Mouse (Mus musculus) urinary bladder, adult 2 months (tissue): ENCODE measurements around the gene Gm20388. TPM values are rescaled to one million over a fixed set of nuclear protein-coding genes. Genes with fewer than 3 reads are reported as not detected.

Source experiments
- DNase-seq: peaks from one replicate; pipeline ENCODE4 v3.0.0; 2022; ENCODE audit warnings: low spot score
- polyA plus RNA-seq: library from polyadenylated mRNA; depleted of rRNA; stranded (reverse); fragments of >200 nt; gene quantifications from 2 replicates; pipeline ENCODE4 v1.2.3, GENCODE M21; 2012

The Gm20388 gene
- polyA plus RNA-seq, 1 experiment = 50.2 TPM

DNA sequence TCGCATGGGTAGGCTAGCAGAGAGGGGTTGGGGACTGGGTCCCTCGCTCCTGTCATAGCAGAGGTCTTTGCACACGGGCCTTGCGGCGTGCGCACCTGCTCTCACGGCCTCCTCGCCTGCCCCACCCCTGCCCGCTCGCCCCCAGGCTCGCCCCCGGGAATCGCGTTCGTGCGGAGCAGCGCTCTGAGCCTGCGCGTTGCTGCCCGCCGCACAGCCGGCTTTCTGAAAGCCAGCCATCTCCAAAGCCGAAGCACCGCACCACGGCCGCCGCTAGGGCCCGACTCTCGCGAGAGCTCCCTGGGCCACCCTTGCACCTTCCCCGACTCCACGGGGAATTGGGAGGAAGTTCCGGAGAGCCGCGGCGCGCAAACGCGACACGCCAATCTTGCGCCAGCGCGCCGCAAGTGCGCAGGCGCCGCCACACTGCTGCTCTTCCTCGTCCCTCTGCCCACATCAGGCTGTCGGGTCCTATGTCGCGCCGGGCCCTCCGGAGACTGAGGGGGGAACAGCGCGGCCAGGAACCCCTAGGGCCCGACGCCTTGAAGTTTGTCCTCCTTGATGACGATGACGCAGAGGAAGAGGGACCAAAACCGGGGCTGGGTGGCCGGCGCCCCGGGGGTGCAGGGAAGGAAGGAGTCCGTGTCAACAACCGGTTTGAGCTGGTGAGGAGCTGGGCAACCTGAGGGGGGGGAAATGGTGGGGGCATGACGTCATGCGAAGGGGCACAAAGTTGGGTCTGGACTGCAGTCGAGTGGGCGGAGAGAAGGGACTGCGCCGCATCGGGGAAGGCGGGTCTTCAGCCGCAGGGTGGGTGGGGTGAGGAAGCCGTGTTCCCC is 3463.0 kb downstream of the Gm20388 start, which contains the start of gene Tcf25:
Tcf25 (plus strand) TSS at position 351 of the 836 bp plus-strand sequence.
- peak; percentile 89 for DNase-seq

DNA sequence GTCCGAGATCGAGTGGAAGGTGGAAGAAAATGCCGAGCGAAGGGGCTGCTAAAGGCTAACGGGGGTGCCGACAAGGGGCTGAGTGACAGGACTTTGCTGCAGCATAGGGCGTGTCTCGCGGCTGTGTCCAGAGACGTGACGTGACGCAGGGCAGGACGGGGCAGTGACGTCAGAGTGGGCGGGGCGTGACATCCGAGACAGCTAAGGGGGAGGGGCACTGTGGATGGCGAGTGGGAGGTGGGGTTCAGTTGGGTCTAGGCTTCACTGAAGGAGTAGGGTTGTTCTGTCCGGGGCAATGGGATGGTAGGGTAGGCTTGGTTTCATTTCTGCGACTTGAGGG is 3463.6 kb downstream of the Gm20388 start:
- peak; percentile 89 for DNase-seq

DNA sequence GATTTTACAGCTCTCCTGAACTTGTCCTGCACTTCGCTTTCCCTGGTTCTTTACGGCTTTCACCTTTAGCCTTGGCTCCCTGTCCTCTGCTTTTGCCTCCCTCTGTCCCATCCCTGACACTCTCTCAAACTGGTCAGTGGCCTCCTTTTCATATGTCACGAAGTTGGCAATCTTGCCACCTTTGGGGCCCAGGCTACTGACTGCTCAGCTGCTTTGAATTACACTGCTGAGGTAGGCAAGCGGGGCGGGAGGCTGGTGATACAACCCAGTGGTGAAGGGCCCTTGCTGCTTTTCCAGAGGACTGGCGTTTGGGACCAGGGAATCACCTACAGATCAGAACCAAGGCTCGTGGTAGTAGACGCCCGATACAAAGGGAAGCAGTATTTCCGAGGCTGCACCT is 3465.1 kb downstream of the Gm20388 start:
- no peak for DNase-seq

- DNase-seq = no peak
Observed at GRCm38 (mm10) chr8:123376106-123376505, 3465.5 kb downstream of the Gm20388 start.

GRCm38 (mm10) chr8:123381711-123382110 is 3471.1 kb downstream of the Gm20388 start:
- DNase-seq = no peak

DNA sequence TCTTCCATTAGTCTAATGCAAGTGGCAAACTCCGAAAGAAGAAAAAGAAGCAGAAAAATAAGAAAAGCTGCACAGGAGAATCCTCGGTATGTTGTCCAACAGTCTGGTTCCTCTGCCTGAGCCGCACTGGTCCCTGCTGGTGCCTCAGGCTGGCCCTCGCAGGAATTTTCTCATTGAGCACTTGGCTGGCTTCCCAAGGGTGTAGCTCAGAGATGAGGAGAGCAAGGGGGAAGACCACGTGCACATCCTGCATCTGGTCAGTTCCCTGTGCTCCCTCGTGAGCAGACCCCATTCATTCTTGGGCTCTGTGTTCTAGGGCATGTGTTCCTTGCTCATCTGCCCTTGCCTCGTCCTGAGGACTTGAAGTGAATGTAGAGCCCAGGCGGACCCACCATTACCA is 3471.9 kb downstream of the Gm20388 start:
- DNase-seq = no peak

DNA sequence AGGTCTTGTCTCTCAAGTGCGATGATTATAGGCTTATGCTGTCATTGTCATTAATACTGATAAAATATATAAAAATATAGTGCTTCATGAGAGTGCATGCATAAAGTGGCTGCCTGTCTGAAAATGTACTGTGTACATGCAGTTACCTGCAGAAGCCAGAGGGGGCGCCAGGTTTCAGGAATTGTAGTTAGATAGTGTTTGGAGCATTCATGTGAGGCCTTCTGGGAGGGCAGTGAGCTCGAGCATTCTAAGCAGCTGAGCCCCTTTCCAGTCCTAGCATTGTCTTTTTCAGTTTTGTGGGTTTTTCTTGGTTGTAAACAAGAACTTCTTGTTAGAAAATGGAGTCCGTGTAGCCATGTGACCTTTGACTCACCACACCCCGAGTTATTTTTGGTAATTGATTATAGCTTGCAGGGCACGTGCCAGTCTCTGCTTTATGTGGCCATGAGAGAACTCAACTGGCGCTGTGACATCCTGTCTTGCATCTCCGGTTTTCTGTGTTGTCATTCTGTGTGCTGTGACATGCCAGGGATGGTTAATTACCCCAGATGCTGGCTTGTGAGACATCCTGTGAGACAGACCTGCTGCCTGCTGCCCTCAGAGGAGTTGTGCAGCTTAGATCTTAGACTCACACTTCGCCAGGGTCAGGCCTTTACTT is 3474.4 kb downstream of the Gm20388 start:
- DNase-seq = no peak

DNA sequence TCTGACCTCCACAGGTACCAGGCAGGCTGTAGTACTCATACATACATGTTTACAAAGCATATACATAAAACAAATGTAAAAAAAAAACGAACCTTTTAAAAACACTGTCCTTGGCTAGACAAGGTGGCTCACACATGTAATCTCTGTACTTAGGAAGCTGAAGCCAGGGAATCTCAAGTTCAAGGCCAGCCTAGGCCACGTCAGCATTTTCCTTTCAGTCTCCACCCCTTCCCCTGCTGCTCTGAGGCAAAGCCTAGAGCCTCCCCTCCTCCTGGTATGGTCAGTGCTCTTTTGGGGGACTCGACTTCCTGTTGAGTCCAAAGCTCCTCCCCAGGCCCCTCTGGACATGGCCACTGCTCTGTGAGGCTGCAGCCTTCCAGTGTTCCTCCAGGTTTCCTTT is 3476.4 kb downstream of the Gm20388 start:
- no peak for DNase-seq

DNA sequence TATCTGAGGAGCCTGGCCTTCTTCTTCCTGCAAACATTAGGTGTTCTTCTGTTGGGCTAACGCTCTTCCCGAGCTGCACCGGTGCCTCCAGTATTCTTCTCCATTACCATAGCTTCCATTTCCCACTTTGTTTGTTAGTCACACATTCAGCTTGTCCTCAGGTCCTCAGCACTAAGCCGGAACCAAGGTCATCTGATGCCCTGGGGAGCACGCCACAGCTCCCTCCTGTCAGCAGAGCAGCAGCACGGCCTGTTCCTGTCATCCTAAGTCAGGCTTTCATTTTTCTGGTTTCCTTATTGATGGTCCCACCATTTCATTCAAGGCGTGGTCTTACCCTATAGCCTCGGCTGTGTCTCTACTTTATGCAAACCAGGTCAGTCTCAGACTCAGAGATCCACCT is 3477.2 kb downstream of the Gm20388 start:
- DNase-seq = no peak

DNA sequence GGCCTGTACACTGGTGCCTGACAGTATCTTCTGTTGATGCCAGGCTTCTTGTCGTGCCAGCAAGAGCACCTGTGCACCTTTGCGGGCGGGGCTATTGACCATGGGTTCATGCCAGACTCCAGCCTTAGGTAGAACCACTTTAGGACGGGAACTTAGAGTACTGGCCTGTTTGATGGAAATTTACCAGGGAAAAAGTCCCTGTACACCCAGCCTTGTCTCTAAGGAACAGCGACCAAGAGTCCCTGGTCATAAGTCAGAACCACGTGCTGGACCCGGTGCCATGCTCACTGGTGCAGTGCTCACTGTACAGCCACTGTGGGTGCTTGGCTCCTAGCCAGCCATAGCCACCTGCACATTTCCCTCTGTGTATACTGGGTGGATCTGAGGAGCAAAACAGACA is 3478.4 kb downstream of the Gm20388 start:
- no peak for DNase-seq

DNA sequence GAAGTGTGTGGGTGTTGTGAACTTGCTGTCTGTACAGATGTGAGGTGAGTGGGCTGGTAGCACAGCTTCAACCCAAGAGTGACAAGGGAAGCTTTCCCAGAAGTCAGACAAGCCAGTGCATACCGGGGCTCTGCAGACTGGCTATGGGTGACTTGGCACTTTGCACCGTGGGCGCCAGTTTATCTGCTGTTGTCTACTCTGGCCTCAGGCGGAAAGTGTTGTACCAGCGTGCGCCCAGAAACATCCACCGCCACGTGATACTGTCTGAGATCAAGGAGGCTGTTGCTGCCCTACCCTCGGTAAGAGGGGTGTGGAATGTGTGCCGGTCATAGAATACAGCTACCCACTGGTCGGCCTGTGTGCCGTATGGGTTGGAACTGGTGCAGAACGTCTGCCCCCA is 3487.7 kb downstream of the Gm20388 start:
- no peak for DNase-seq

GRCm38 (mm10) chr8:123401936-123402335 is 3491.3 kb downstream of the Gm20388 start:
- no peak for DNase-seq

GRCm38 (mm10) chr8:123402730-123403326 is 3492.2 kb downstream of the Gm20388 start:
- no peak for DNase-seq

- DNase-seq = no peak
Observed at GRCm38 (mm10) chr8:123404521-123404920, 3493.9 kb downstream of the Gm20388 start.

- peak; percentile 31 for DNase-seq
Observed at GRCm38 (mm10) chr8:123406786-123407185, 3496.1 kb downstream of the Gm20388 start, which contains the start of gene Mc1r. TSS of gene Mc1r (plus strand) at chr8:123407107.

- DNase-seq = no peak
Observed at GRCm38 (mm10) chr8:123407612-123408011, 3497.0 kb downstream of the Gm20388 start.

- no peak for DNase-seq
Observed at GRCm38 (mm10) chr8:123408586-123409544, 3498.2 kb downstream of the Gm20388 start.

DNA sequence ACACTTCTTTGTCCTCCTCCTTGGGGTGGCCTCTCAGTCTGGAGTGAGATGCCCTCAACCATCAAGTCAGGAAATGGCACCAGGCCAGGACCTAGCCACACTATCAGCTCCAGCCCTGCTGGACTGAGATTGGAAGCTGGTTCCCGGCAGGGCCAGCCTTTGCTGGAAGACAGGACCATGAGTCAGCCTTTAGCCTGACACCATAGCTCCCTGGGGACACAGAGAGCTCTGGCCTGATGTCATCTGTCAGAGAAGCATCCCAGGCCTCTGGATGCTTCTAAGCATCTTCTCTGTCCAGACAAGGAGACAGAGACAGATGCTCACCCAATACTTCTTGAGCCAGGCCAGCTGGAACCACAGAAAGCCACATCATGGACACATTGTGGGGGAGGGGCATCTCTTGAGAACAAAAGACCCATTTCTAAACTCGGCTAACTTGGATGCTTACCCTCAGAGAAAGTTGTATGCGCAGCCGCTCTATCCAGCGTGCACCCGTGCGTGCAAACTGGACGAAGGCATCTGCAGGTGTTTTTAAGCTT is 3499.5 kb downstream of the Gm20388 start:
- DNase-seq = peak; percentile 19

DNA sequence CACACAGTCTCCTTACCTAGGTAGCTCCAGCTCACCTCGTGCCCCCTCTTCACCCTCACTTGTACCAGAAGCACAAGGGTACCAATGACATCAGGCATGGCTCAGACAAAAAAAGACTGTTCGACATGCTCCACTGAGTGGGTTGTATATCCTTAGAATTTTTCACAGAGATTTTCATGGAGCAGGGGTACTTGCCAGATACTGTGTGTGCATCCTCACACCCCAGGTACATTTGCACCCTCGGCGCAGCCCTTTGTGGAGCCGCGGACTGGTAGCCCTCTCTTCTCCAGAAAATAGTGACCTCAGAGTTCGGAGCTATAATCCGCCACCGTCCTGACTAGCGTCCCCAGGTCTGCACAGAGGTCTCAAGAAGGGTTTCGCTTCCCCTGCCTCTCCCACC is 3500.1 kb downstream of the Gm20388 start:
- DNase-seq = no peak

GRCm38 (mm10) chr8:123411246-123411645 is 3500.6 kb downstream of the Gm20388 start, which contains the start of gene Tubb3:
TSS of gene Tubb3 (plus strand) at chr8:123411424.
- peak; percentile 23 for DNase-seq

GRCm38 (mm10) chr8:123411781-123412327 is 3501.2 kb downstream of the Gm20388 start:
- DNase-seq = no peak
